Mouse (Mus musculus) ES-E14 (cell line): ENCODE measurements around the gene Nt5c1a. TPM values are rescaled to one million over a fixed set of nuclear protein-coding genes. Genes with fewer than 3 reads are reported as not detected.

Source experiments
- DNase-seq: peaks from one replicate; pipeline ENCODE4 v3.0.0-alpha.2; 2013; ENCODE audit warnings: low read depth, low spot score
- H3K27ac ChIP-seq: 2 replicates; pipeline ENCODE4 v1.5.1; 2012; ENCODE audit warnings: low read depth, mild to moderate bottlenecking, low read length, moderate library complexity, mixed read lengths; ENCODE audit not compliant: poor library complexity, insufficient read depth, severe bottlenecking
- H3K36me3 ChIP-seq: 2 replicates; pipeline ENCODE4 v1.6.1; 2012; ENCODE audit warnings: mild to moderate bottlenecking, low read length, moderate library complexity, mixed read lengths; ENCODE audit not compliant: control insufficient read depth, poor library complexity, insufficient read depth, severe bottlenecking
- H3K4me1 ChIP-seq, 2 experiments: fragments of 150-350 bp in 1 of 2; sonication (generic) in 1 of 2; 2 replicates each; pipeline ENCODE4 v1.6.1; 2012; ENCODE audit warnings: low read length in 2 of 2, mild to moderate bottlenecking in 1 of 2, mixed read lengths in 1 of 2; ENCODE audit not compliant: control insufficient read depth in 2 of 2, insufficient read depth in 2 of 2, poor library complexity in 1 of 2
- H3K4me3 ChIP-seq, 2 experiments: fragments of 150-350 bp in 1 of 2; sonication (generic) in 1 of 2; 2 replicates each; pipeline ENCODE4 v1.5.1; 2012; ENCODE audit warnings: low read length in 2 of 2, low read depth in 1 of 2, mild to moderate bottlenecking in 1 of 2, mixed read lengths in 1 of 2; ENCODE audit not compliant: insufficient read depth in 1 of 2, poor library complexity in 1 of 2, severe bottlenecking in 1 of 2
- H3K9ac ChIP-seq: 2 replicates; pipeline ENCODE4 v1.6.1; 2012; ENCODE audit warnings: low read depth, mild to moderate bottlenecking, low read length, mixed read lengths; ENCODE audit not compliant: poor library complexity, insufficient read depth, severe bottlenecking
- H3K9me3 ChIP-seq: fragments of 150-350 bp; sonication (generic); 2 replicates; pipeline ENCODE4 v1.6.1; 2012; ENCODE audit warnings: low read depth, mild to moderate bottlenecking, low read length; ENCODE audit not compliant: control insufficient read depth, insufficient read depth
- CHD2 ChIP-seq: IDR thresholded peaks from 2 replicates; pipeline ENCODE4 v1.6.1; 2014; ENCODE audit warnings: mild to moderate bottlenecking, low read depth, low read length, inconsistent platforms
- HCFC1 ChIP-seq: IDR thresholded peaks from 2 replicates; pipeline ENCODE4 v1.6.1; 2012; ENCODE audit warnings: low read length, inconsistent platforms, borderline replicate concordance; ENCODE audit not compliant: insufficient read depth
- MAFK ChIP-seq: IDR thresholded peaks from 2 replicates; pipeline ENCODE4 v1.6.1; 2014; ENCODE audit warnings: mild to moderate bottlenecking, low read depth, low read length, inconsistent platforms; ENCODE audit not compliant: insufficient read depth
- ZC3H11A ChIP-seq: IDR thresholded peaks from 2 replicates; pipeline ENCODE4 v1.6.1; 2012; ENCODE audit warnings: low read depth, mild to moderate bottlenecking, inconsistent platforms, low read length, borderline replicate concordance
- ZNF384 ChIP-seq: IDR thresholded peaks from 2 replicates; pipeline ENCODE4 v1.6.1; 2012; ENCODE audit warnings: low read depth, low read length, inconsistent platforms
- in situ Hi-C, 2 experiments: fragments of 600-800 bp; cut with MboI; formaldehyde crosslinking; loops; one replicate each; pipeline ENCODE4 v1.15.1; 2025; ENCODE audit warnings: low sequenced_read_pairs in 2 of 2, inconsistent platforms in 1 of 2; ENCODE audit not compliant: unreplicated experiment in 2 of 2
- total RNA-seq: library from RNA; depleted of rRNA; stranded (reverse); fragments of 300-350 nt; gene quantifications from 2 replicates; pipeline ENCODE4 v1.2.3, GENCODE M21; 2012; rRNA removed

Gene Nt5c1a
- total RNA-seq, 1 experiment, result not detected

- Histone ChIP-seq H3K9ac (no peak overlapping the region), H3K9me3 (no peaks in the 10 kb centered on the region), H3K27ac (no peak overlapping the region), H3K36me3 (no peaks in the 10 kb centered on the region), H3K4me1 (no peaks in the 10 kb centered on the region), H3K4me3 (no peak overlapping the region)
- TF ChIP-seq HCFC1 (no peak), ZC3H11A (peak; percentile 47; the same call in 1 of the 2 replicates)
- peak; percentile 33 for DNase-seq
- in situ Hi-C loops, result loop anchor here in 1 of 2 experiments (10.0 kb wide), 1 partner anchor 100 kb away; no protein-coding TSS in a partner anchor
Observed at GRCm38 (mm10) chr4:123254617-123255016, 53.3 kb downstream of the Nt5c1a start.

GRCm38 (mm10) chr4:123260071-123260746 lies 58.9 kb downstream of the Nt5c1a start:
- no peak overlapping the region for H3K4me3 ChIP-seq
- H3K27ac ChIP-seq, result no peak overlapping the region
- DNase-seq, result no peak
- TF ChIP-seq CHD2, result no peak
- no peak for TF ChIP-seq ZNF384
- no peak for TF ChIP-seq MAFK
- TF ChIP-seq HCFC1, result no peak
- no peak for TF ChIP-seq ZC3H11A
- peaks cover 0 to 2% of the 10 kb centered on the region in 2 experiments; a peak in 1 of 4 replicates for H3K4me1 ChIP-seq
- no peak overlapping the region for H3K9ac ChIP-seq
- no peaks in the 10 kb centered on the region for H3K9me3 ChIP-seq
- H3K36me3 ChIP-seq, result no peaks in the 10 kb centered on the region
- in situ Hi-C loops, result no loop called here

- in situ Hi-C loops, result no loop called here
- TF ChIP-seq HCFC1, result no peak
- TF ChIP-seq MAFK, result no peak
- TF ChIP-seq ZC3H11A, result no peak
- TF ChIP-seq CHD2, result no peak
- no peak for TF ChIP-seq ZNF384
Observed at GRCm38 (mm10) chr4:123261721-123262401, 60.6 kb downstream of the Nt5c1a start, which contains the start of gene Pabpc4. Gene Pabpc4, plus strand, starts transcription at chr4:123262351.

More at GRCm38 (mm10) chr4:123261721-123262401, 60.6 kb downstream of the Nt5c1a start, which contains the start of gene Pabpc4:
- Histone ChIP-seq H3K36me3 (no peaks in the 10 kb centered on the region), H3K9ac (no peak within 1 kb of the TSS), H3K9me3 (no peaks in the 10 kb centered on the region), H3K4me3 (no peak within 1 kb of the TSS), H3K4me1 (peaks cover 0 to 2% of the 10 kb centered on the region in 2 experiments; a peak in 1 of 4 replicates), H3K27ac (no peak within 1 kb of the TSS)
- no peak for DNase-seq

Other genes starting within 250 kb of the Nt5c1a start
- 3.7 and 4.3 TPM in 2 replicates for gene Mfsd2a, start 240.3 kb upstream of the Nt5c1a start, total RNA-seq
- 6.8 and 7.3 TPM in 2 replicates for gene Mycl, start 205.9 kb upstream of the Nt5c1a start, total RNA-seq
- gene Trit1, start 184.9 kb upstream of the Nt5c1a start, total RNA-seq, result 17.1 and 19.1 TPM in 2 replicates
- 7.2 and 9.2 TPM in 2 replicates for gene Bmp8b, start 96.3 kb upstream of the Nt5c1a start, total RNA-seq
- gene Oxct2b, start 85.2 kb upstream of the Nt5c1a start, total RNA-seq, result 2.8 TPM in 2 replicates
- gene Ppie, start 61.6 kb upstream of the Nt5c1a start, total RNA-seq, result 77.1 and 81.6 TPM in 2 replicates
- gene Hpcal4, start 18.3 kb upstream of the Nt5c1a start, total RNA-seq, result 0.67 and 0.79 TPM in 2 replicates
- gene Heyl, start 32.1 kb downstream of the Nt5c1a start, total RNA-seq, result not detected in 2 replicates
- 197 and 246 TPM in 2 replicates for gene Pabpc4, start 60.8 kb downstream of the Nt5c1a start, total RNA-seq
- 3.1 and 3.6 TPM in 2 replicates for gene Oxct2a, start 122.1 kb downstream of the Nt5c1a start, total RNA-seq
- gene Bmp8a, start 141.7 kb downstream of the Nt5c1a start, total RNA-seq, result 5.0 and 7.1 TPM in 2 replicates